Mouse (Mus musculus): ENCODE measurements at regions not wholly inside any gene's neighbourhood (a gene's known extent, or its start where the extent isn't known, plus 50 kb on each side); places are given as distances from the start of the nearest gene placed in this dataset.

- intact Hi-C loops (cut with DNase I), result no loop called here
- no peak for DNase-seq (ENCODE audit: low spot score)
These were observed 269.8 kb downstream of the Rps29 start for GRCm38 (mm10) chr12:68889141-68889540.

GRCm38 (mm10) chr12:68882503-68882902 lies 276.5 kb downstream of the Rps29 start:
- no peak for DNase-seq (ENCODE audit: low spot score)
- intact Hi-C loops (cut with DNase I), result no loop called here

- DNase-seq (ENCODE audit: low spot score), result no peak
These were observed 279.6 kb downstream of the Rps29 start for GRCm38 (mm10) chr12:68879425-68879824.

GRCm38 (mm10) chr12:68871259-68871658 lies 287.7 kb downstream of the Rps29 start:
- no peak for DNase-seq (ENCODE audit: low spot score)

More at GRCm38 (mm10) chr12:68879425-68879824, 279.6 kb downstream of the Rps29 start:
- intact Hi-C loops (cut with DNase I), result no loop called here

GRCm38 (mm10) chr12:68862991-68863356 lies 296.0 kb downstream of the Rps29 start:
- no peak for DNase-seq (ENCODE audit: low spot score)
- intact Hi-C loops (cut with DNase I), result loop anchor here (10.0 kb wide), 1 partner anchor 1428 kb away; no protein-coding TSS in a partner anchor

More at GRCm38 (mm10) chr12:68871259-68871658, 287.7 kb downstream of the Rps29 start:
- intact Hi-C loops (cut with DNase I), result no loop called here

- intact Hi-C loops (cut with DNase I), result loop anchor here (10.0 kb wide), 1 partner anchor 1428 kb away; no protein-coding TSS in a partner anchor
- DNase-seq (ENCODE audit: low spot score), result no peak
These were observed 296.5 kb downstream of the Rps29 start for GRCm38 (mm10) chr12:68862313-68862990.

GRCm38 (mm10) chr12:68860332-68860731 lies 298.7 kb downstream of the Rps29 start:
- intact Hi-C loops (cut with DNase I), result loop anchor here (10.0 kb wide), 1 partner anchor 1426 kb away; no protein-coding TSS in a partner anchor
- DNase-seq (ENCODE audit: low spot score), result no peak

GRCm38 (mm10) chr12:68849616-68850140 lies 309.3 kb downstream of the Rps29 start:
- intact Hi-C loops (cut with DNase I), result no loop called here
- DNase-seq (ENCODE audit: low spot score), result no peak

- DNase-seq (ENCODE audit: low spot score), result no peak
- intact Hi-C loops (cut with DNase I), result no loop called here
These were observed 318.2 kb downstream of the Rps29 start for GRCm38 (mm10) chr12:68840815-68841214.

GRCm38 (mm10) chr12:68840156-68840555 lies 318.8 kb downstream of the Rps29 start:
- no peak for DNase-seq (ENCODE audit: low spot score)
- intact Hi-C loops (cut with DNase I), result no loop called here

GRCm38 (mm10) chr12:68836023-68836422 lies 323.0 kb downstream of the Rps29 start:
- no peak for DNase-seq (ENCODE audit: low spot score)
- intact Hi-C loops (cut with DNase I), result no loop called here

GRCm38 (mm10) chr12:68833914-68834313 lies 325.1 kb downstream of the Rps29 start:
- intact Hi-C loops (cut with DNase I), result no loop called here
- no peak for DNase-seq (ENCODE audit: low spot score)

GRCm38 (mm10) chr12:68829404-68829803 lies 329.6 kb downstream of the Rps29 start:
- no peak for DNase-seq (ENCODE audit: low spot score)
- intact Hi-C loops (cut with DNase I), result no loop called here

GRCm38 (mm10) chr12:68827549-68828249 lies 331.3 kb downstream of the Rps29 start:
- DNase-seq (ENCODE audit: low spot score), result no peak
- intact Hi-C loops (cut with DNase I), result no loop called here

GRCm38 (mm10) chr12:68794396-68794795 lies 364.6 kb downstream of the Rps29 start:
- intact Hi-C loops (cut with DNase I), result no loop called here
- DNase-seq (ENCODE audit: low spot score), result no peak

- intact Hi-C loops (cut with DNase I), result no loop called here
These were observed 375.4 kb downstream of the Rps29 start for GRCm38 (mm10) chr12:68783636-68784035.

GRCm38 (mm10) chr12:68775503-68775902 lies 383.5 kb downstream of the Rps29 start:
- DNase-seq (ENCODE audit: low spot score), result no peak
- intact Hi-C loops (cut with DNase I), result no loop called here

More at GRCm38 (mm10) chr12:68783636-68784035, 375.4 kb downstream of the Rps29 start:
- DNase-seq (ENCODE audit: low spot score), result no peak

GRCm38 (mm10) chr12:68774800-68775199 lies 384.2 kb downstream of the Rps29 start:
- no peak for DNase-seq (ENCODE audit: low spot score)
- intact Hi-C loops (cut with DNase I), result no loop called here

- DNase-seq (ENCODE audit: low spot score), result no peak
- intact Hi-C loops (cut with DNase I), result no loop called here
These were observed 400.5 kb downstream of the Rps29 start for GRCm38 (mm10) chr12:68758263-68759020.

- DNase-seq (ENCODE audit: low spot score), result no peak
- intact Hi-C loops (cut with DNase I), result no loop called here
These were observed 430.1 kb downstream of the Rps29 start for GRCm38 (mm10) chr12:68728882-68729281.

Data from heart, postnatal 25 days (tissue).